In genomic region chr11:77195360-77196109, GRCm38 (mm10) we compare ENCODE assay signal across 18 mouse cellular contexts. TPM values are rescaled to one million over a fixed set of nuclear protein-coding genes. Genes with fewer than 3 reads are reported as not detected.
DNase-seq lines count a peak whose midpoint lies in the region; ATAC-seq and TF ChIP-seq lines count a peak whose summit lies in the region.
"Had no signal": no experiment of that assay in that cellular context is flagged by ENCODE, and none has a peak within 500 bp of the region (broad histone marks: within the 10 kb centered on the region; RNA-seq: fewer than 3 reads in every experiment).

No protein-coding gene starts in this region.

- no peak for TF ChIP-seq CTCF in forebrain, postnatal 0 days (IDR thresholded peaks at IDR 0.05; ENCODE audit: low read depth)

- H3K9ac ChIP-seq in forebrain, postnatal 0 days = no peak overlapping the region
- no peak overlapping the region for H3K9ac ChIP-seq in forebrain, embryonic 12.5 days
- H3K9ac ChIP-seq in kidney, embryonic 15.5 days = no peak overlapping the region
- H3K9ac ChIP-seq in intestine, embryonic 15.5 days = no peak overlapping the region
- no peak overlapping the region for H3K9ac ChIP-seq in stomach, embryonic 16.5 days (ENCODE audit: low read length)
- H3K9ac ChIP-seq: limb, embryonic 12.5 days; lung, embryonic 15.5 days had no signal

- no peak for ATAC-seq in forebrain, postnatal 0 days
- no peak for ATAC-seq in forebrain, embryonic 12.5 days (ENCODE audit: low FRiP score)
- ATAC-seq in kidney, embryonic 15.5 days (replicated peaks; ENCODE audit: low FRiP score) = no peak
- no peak for ATAC-seq in intestine, embryonic 15.5 days
- no peak for ATAC-seq in stomach, embryonic 16.5 days (ENCODE audit: insufficient read depth, low FRiP score)

- H3K36me3 ChIP-seq in forebrain, postnatal 0 days (ENCODE audit: insufficient read depth) = no peaks in the 10 kb centered on the region
- no peaks in the 10 kb centered on the region for H3K36me3 ChIP-seq in forebrain, embryonic 12.5 days (replicated peaks)
- no peaks in the 10 kb centered on the region for H3K36me3 ChIP-seq in kidney, embryonic 15.5 days
- H3K36me3 ChIP-seq in intestine, embryonic 15.5 days = no peaks in the 10 kb centered on the region
- H3K36me3 ChIP-seq in stomach, embryonic 16.5 days (ENCODE audit: control insufficient read depth, insufficient read depth, low read length) = no peaks in the 10 kb centered on the region
- H3K36me3 ChIP-seq: hindbrain, embryonic 10.5 days; limb, embryonic 12.5 days; lung, embryonic 15.5 days had no signal

- H3K4me2 ChIP-seq in forebrain, postnatal 0 days (ENCODE audit: low read depth) = no peak overlapping the region
- H3K4me2 ChIP-seq in forebrain, embryonic 12.5 days = no peak overlapping the region
- H3K4me2 ChIP-seq in kidney, embryonic 15.5 days = no peak overlapping the region
- no peak overlapping the region for H3K4me2 ChIP-seq in intestine, embryonic 15.5 days (replicated peaks)
- no peak overlapping the region for H3K4me2 ChIP-seq in stomach, embryonic 16.5 days (ENCODE audit: low read depth, low read length)
- H3K4me2 ChIP-seq: limb, embryonic 12.5 days; lung, embryonic 15.5 days had no signal

- H3K27ac ChIP-seq in forebrain, postnatal 0 days (ENCODE audit: low read depth, low read length) = no peak overlapping the region
- no peak overlapping the region for H3K27ac ChIP-seq in forebrain, embryonic 12.5 days
- H3K27ac ChIP-seq in kidney, embryonic 15.5 days = peak overlapping the region; percentile 54
- H3K27ac ChIP-seq in intestine, embryonic 15.5 days = peak overlapping the region; percentile 69; the same call in 1 of the 2 replicates
- H3K27ac ChIP-seq in stomach, embryonic 16.5 days (ENCODE audit: low read length) = peak overlapping the region; percentile 34; the same call in 1 of the 2 replicates
- H3K27ac ChIP-seq: hindbrain, embryonic 10.5 days; limb, embryonic 12.5 days; lung, embryonic 15.5 days had no signal

- no peak overlapping the region for H3K4me3 ChIP-seq in forebrain, postnatal 0 days (ENCODE audit: low read depth, low read length)
- H3K4me3 ChIP-seq in forebrain, embryonic 12.5 days (replicated peaks) = no peak overlapping the region
- H3K4me3 ChIP-seq in kidney, embryonic 15.5 days (replicated peaks) = no peak overlapping the region
- H3K4me3 ChIP-seq in intestine, embryonic 15.5 days (replicated peaks) = no peak overlapping the region
- H3K4me3 ChIP-seq in stomach, embryonic 16.5 days (replicated peaks; ENCODE audit: low read length) = no peak overlapping the region
- H3K4me3 ChIP-seq: hindbrain, embryonic 10.5 days; limb, embryonic 12.5 days; lung, embryonic 15.5 days had no signal

- 53% methylated on average over 11 of the region's 11 CpGs for WGBS in forebrain, postnatal 0 days
- 74% methylated on average over 11 of the region's 11 CpGs for WGBS in forebrain, embryonic 12.5 days
- WGBS in kidney, embryonic 15.5 days = 79% methylated on average over 11 of the region's 11 CpGs
- 71% methylated on average over 11 of the region's 11 CpGs for WGBS in intestine, embryonic 15.5 days
- WGBS in stomach, embryonic 16.5 days = 69% methylated on average over 11 of the region's 11 CpGs

- H3K27me3 ChIP-seq in forebrain, postnatal 0 days (ENCODE audit: insufficient read depth, low read length) = no peaks in the 10 kb centered on the region
- peaks cover 3% of the 10 kb centered on the region for H3K27me3 ChIP-seq in forebrain, embryonic 12.5 days
- H3K27me3 ChIP-seq in kidney, embryonic 15.5 days = no peaks in the 10 kb centered on the region
- no peaks in the 10 kb centered on the region for H3K27me3 ChIP-seq in intestine, embryonic 15.5 days (replicated peaks)
- H3K27me3 ChIP-seq in stomach, embryonic 16.5 days (ENCODE audit: control insufficient read depth, insufficient read depth, low read length) = no peaks in the 10 kb centered on the region
- H3K27me3 ChIP-seq: CH12.LX; limb, embryonic 12.5 days; lung, embryonic 15.5 days had no signal

- DNase-seq in forebrain, postnatal 0 days = peak; percentile 16
- DNase-seq in kidney, adult 8-10 months = no peak
- no peak for DNase-seq in layer of hippocampus, adult 18-20 months (ENCODE audit: low spot score in 2 of 2)
- no peak for DNase-seq in spleen, postnatal 36 days (ENCODE audit: low spot score in 2 of 2)
- DNase-seq: adrenal gland, postnatal 25 days; cerebellum, postnatal 10 days; gastrocnemius, postnatal 10 days; midbrain, embryonic 14.5 days; right cerebral cortex, postnatal 25 days; thymus, adult 2 months had no signal

- no peaks in the 10 kb centered on the region for H3K4me1 ChIP-seq in forebrain, postnatal 0 days (ENCODE audit: insufficient read depth)
- H3K4me1 ChIP-seq in forebrain, embryonic 12.5 days = peaks cover 19% of the 10 kb centered on the region
- peaks cover 31% of the 10 kb centered on the region for H3K4me1 ChIP-seq in kidney, embryonic 15.5 days
- peaks cover 8% of the 10 kb centered on the region for H3K4me1 ChIP-seq in intestine, embryonic 15.5 days (replicated peaks)
- peaks cover 6% of the 10 kb centered on the region for H3K4me1 ChIP-seq in stomach, embryonic 16.5 days (ENCODE audit: control insufficient read depth, insufficient read depth, low read length)

- H3K9me3 ChIP-seq in forebrain, postnatal 0 days (ENCODE audit: low read length) = no peaks in the 10 kb centered on the region
- no peaks in the 10 kb centered on the region for H3K9me3 ChIP-seq in forebrain, embryonic 12.5 days
- H3K9me3 ChIP-seq in kidney, embryonic 15.5 days (replicated peaks) = no peaks in the 10 kb centered on the region
- no peaks in the 10 kb centered on the region for H3K9me3 ChIP-seq in intestine, embryonic 15.5 days
- no peaks in the 10 kb centered on the region for H3K9me3 ChIP-seq in stomach, embryonic 16.5 days (replicated peaks; ENCODE audit: control insufficient read depth, low read length)
- H3K9me3 ChIP-seq: hindbrain, embryonic 10.5 days; limb, embryonic 12.5 days; lung, embryonic 15.5 days had no signal

RNA-seq across cellular contexts. Expression of gene Efcab5, which starts 6.8 kb away (rescaled TPM):
- 1.9 and 3.1 TPM in 2 replicates for total RNA-seq in forebrain, postnatal 0 days (2014; rRNA removed)
- polyA plus RNA-seq in forebrain, postnatal 0 days (2015; fragmentation: Nextera tagmentation; extraction: Ambion mirVana) = 0.62 and 0.68 TPM in 2 replicates
- polyA plus RNA-seq in forebrain, embryonic 12.5 days (2016; fragmentation: Nextera tagmentation; extraction: Ambion mirVana) = 0.46 and 0.83 TPM in 2 replicates
- 0.08 and 0.18 TPM in 2 replicates for polyA plus RNA-seq in kidney, embryonic 15.5 days (2015; fragmentation: Nextera tagmentation; extraction: Ambion mirVana)
- polyA plus RNA-seq in intestine, embryonic 15.5 days (2015; fragmentation: Nextera tagmentation; extraction: Ambion mirVana) = 0.24 and 0.47 TPM in 2 replicates
- polyA plus RNA-seq in stomach, embryonic 16.5 days (2015; fragmentation: Nextera tagmentation; extraction: Ambion mirVana) = 0.30 and 0.37 TPM in 2 replicates
- 1 to 10 TPM; 3.7 to 4.2 TPM for total RNA-seq in layer of hippocampus, adult 18-20 months (2021)

RNA-seq across cellular contexts. Expression of gene Ssh2, which starts 20.6 kb away (rescaled TPM):
- 28.9 and 40.2 TPM in 2 replicates for total RNA-seq in forebrain, postnatal 0 days (2014; rRNA removed)
- 8.2 and 12.7 TPM in 2 replicates for polyA plus RNA-seq in forebrain, postnatal 0 days (2015; fragmentation: Nextera tagmentation; extraction: Ambion mirVana)
- polyA plus RNA-seq in forebrain, embryonic 12.5 days (2016; fragmentation: Nextera tagmentation; extraction: Ambion mirVana) = 19.4 and 20.7 TPM in 2 replicates
- 8.1 and 9.1 TPM in 2 replicates for polyA plus RNA-seq in kidney, embryonic 15.5 days (2015; fragmentation: Nextera tagmentation; extraction: Ambion mirVana)
- 5.7 and 5.8 TPM in 2 replicates for polyA plus RNA-seq in intestine, embryonic 15.5 days (2015; fragmentation: Nextera tagmentation; extraction: Ambion mirVana)
- polyA plus RNA-seq in stomach, embryonic 16.5 days (2015; fragmentation: Nextera tagmentation; extraction: Ambion mirVana) = 7.4 and 8.4 TPM in 2 replicates
- 10 to 100 TPM; 32.9 to 35.4 TPM for total RNA-seq in layer of hippocampus, adult 18-20 months (2021)

Comparison
In these comparisons a context has a peak if more than half of its experiments do, and no peak if none do; other contexts are left out.
1. H3K27ac ChIP-seq: peak in kidney, embryonic 15.5 days (single experiment), intestine, embryonic 15.5 days (single experiment) and stomach, embryonic 16.5 days (single experiment); none in forebrain, postnatal 0 days (single experiment) and forebrain, embryonic 12.5 days (single experiment).